Mouse (Mus musculus) ZHBTc4 (cell line): Measurements from ENCODE around the gene Amot.

Experiments
- DNase-seq: peaks from one replicate; pipeline ENCODE4 v3.0.0-alpha.2; 2011; ENCODE audit warnings: low read depth, low spot score

Gene Amot

DNA sequence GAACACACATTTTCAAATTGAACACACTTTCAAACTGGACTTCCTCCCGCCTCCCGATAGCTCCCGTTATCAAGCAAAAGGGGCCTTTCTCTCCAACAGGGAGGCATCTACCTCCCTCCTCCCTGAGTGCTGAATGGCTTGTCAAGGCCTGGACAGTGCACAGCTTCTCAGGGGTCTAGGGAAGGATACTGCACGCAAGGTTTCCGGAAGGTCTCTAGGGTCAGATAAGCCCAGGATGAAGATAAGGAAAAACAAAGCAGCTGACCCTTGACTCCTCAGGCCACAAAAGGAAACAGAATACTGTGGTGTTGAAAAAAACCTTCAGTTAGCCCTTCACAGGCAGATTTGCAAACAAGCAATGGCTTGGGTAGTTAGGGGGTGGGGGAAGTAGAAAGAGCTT is 22.6 kb downstream of the Amot start:
- no peak for DNase-seq

GRCm38 (mm10) chrX:145479942-145480341 is 25.0 kb downstream of the Amot start:
- no peak for DNase-seq

DNA sequence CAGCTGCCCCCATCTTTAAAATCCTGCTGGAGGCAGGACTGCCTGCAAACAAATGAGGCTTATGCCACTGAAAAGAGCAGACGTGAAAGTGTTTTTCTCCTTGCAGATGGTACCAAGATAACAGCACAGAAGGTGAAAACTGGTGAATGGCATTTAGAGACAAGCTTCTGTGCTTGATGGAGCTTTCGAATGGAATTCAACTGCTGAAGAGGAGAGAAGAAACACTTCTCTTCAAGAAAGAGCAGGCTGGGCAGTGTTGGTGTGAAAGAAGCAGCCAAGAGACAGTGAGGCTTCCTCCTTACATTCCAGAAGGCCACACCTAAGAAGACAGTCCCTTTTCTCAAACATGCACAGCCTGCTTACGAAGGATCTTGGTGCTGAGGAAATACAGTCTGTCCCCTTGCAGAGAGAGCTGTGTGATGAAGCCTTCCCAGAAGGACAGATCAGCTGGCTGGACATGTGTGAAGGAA is 27.2 kb downstream of the Amot start:
- no peak for DNase-seq

GRCm38 (mm10) chrX:145477003-145477724 is 27.8 kb downstream of the Amot start:
- DNase-seq = no peak

- no peak for DNase-seq
Observed at GRCm38 (mm10) chrX:145468264-145468663, 36.7 kb downstream of the Amot start.

DNA sequence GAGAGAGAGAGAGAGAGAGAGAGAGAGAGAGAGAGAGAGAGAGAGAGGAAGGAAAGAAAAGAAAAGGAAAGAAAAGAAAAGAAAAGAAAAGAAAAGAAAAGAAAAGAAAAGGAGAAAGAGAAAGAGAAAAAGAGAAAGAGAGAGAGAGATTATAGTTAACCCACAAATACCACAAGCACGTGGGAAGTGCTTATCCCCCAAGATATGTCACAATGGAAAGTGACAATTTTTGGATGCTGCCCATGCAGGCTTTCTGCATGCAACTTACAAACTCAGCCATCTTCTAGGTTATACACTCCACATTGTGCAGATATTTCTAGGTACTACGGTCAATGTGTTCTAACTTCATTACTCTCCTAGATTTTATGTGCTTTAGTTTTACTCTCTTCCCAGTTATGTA is 41.5 kb downstream of the Amot start:
- no peak for DNase-seq

DNA sequence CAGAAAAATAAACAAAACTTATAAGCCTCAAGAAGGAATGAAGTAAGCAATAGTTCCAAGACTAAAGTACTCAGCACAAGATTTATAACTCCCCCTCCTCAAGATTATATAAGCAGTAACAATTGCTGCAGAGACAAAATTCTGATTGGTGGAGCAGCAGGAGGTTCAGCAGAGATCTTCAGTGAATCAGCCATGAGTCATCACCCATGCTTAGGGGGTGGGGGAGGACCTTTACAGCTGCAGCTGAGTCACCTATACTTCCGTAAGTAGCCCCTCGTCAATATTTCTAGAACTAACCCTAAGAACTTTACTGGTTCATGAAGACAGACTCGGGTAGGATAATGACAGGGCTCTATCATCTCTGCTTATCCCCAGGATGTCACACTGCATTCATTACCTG is 43.6 kb downstream of the Amot start:
- DNase-seq = no peak

DNA sequence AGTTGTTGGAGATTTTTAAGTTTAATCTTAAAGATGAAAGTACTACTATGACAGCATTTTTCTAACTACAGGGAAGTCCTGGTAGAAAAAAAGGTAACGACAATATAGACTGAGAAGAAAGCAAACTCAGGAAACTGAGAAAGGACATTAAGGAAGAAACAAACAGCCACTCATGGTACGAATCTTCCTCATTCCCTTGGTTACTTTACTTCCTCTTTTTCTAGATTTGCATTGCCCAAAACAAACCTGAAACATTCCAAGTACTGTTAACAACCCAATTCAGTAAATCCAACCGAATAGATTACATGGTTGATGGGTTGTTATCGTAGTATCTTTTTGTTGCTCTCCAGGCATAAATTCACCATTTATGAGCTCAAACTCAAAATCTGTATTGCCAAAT is 48.7 kb downstream of the Amot start:
- no peak for DNase-seq

DNA sequence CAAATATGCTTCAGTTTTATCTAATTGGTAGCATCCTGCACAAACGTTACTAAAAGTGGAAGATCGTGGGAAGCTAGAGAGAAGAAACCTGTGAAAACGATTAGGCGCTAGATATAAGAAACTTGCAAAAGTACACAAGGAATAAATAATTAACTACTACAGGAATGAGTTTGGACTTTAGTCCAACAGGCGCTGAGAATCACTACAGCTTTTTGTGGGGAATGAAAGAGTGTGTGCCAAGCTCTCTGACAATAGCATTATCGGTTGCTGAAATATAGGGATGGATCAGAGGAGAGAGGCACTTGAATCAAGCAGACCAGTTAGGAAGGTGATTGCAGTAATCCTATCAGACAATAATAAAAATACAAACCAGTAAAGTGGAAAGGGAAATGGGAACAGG is 49.4 kb downstream of the Amot start:
- no peak for DNase-seq

DNA sequence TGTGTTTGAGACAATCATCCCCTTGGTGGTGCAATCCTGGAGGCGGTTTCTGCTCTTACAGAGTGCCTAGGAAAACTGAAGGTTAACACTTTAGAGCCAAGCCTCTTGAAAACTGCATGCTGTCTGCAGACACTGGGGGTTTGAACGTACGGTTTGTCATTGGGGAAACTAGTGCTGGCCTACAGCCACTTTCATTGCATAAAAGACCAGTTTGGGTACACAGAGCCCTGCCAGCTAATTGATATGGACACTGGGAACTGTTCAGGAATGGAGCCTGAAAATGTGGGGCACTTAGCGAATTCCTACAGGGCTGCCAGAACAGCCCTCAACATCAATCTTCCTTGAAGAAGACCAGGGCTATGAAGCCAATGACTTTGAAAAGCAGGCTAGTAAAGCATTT is 50.2 kb downstream of the Amot start:
- DNase-seq = no peak

DNA sequence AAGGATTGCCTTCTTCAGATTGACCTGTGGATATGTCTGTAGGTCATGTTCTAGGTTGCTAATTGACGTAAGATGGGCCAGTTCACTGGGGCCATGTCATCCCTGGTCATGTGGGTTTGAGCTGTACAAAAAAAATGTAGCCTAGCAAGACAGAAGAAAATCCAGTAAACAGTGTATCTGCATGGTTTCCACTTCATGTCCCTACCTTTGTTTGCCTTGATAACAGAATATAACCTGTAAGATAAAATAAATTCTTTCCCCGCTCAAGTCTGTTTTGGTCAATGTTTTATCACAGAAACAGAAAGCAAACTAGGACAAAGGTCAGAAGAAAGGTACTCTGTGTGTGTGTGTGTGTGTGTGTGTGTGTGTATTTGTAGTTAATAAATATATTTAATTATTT is 63.5 kb downstream of the Amot start:
- DNase-seq = no peak

- DNase-seq = no peak
Observed at GRCm38 (mm10) chrX:145433652-145434051, 71.3 kb downstream of the Amot start.

DNA sequence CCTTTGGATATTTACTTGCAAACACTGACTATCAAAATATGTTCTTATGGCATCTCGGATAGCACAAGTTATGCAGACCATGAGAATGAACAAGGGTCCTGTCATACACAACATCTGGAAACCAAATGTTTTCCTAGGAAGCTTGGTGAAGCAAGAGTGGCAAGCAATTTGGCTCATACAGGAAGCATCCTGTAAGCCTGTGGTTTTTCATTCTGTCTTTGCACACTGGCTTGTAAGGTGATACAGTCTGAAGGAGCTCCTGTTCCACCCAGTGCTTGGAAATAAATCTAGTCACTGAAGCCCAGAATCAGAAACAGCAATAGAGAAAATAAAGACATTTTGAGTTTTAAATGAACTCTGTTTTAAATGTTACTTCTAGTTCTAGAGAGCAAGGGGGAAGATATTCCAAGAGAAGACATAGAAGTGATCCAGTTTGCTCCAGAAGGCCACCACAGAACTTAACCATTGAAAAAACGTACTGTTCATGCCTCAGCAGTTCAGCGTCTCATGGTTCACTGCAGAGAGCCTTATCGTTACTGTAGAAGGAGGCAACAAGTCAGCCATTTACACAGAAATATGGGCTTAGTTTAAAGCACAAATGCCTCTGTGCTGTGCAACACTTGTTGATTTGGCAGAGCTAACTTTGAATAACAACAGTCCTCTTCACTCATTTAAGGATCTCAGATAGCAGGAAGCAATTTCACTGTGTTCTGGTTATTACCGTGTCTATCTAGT is 74.0 kb downstream of the Amot start:
- DNase-seq = no peak

GRCm38 (mm10) chrX:145428811-145429210 is 76.2 kb downstream of the Amot start:
- DNase-seq = no peak

DNA sequence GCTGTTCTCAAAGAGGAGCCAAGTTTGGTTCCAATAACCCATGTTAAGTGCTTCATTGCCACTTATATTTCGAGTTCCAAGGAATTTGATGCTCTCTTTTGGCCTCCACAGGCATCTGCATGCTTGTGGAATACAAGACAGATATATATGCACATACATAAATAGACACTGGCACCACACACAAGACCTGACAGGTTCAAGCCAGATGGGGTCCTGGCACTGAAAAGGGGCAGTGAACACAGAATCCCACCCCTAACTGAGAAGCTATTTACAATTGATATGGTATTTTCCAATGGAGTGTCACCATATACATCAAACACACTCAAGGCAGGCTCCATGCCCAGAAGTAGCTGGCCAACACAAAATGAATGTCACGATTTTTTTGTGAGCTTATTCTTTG is 81.0 kb downstream of the Amot start:
- DNase-seq = no peak

GRCm38 (mm10) chrX:145414319-145414718 is 90.7 kb downstream of the Amot start:
- DNase-seq = no peak

DNA sequence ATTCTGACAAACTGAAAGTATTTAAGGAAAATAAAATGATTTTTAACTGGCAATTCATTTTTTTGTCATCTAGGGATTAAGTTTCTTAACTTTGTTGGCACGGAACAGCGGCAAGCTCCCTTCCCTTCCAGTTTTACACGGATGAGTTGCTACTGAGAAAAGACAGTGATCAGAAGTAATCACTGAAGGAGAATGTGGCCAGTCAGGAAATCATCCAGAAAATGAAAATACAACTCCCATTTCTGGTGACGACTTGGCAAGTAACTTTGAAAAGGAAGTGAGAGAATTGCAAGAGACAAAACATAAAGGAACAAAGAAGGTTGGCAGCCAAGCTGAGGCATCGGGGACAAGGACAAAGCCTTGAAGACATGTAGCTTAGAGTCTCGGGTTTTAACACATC is 93.6 kb downstream of the Amot start:
- no peak for DNase-seq

- DNase-seq = no peak
Observed at GRCm38 (mm10) chrX:145406052-145406451, 98.9 kb downstream of the Amot start.

GRCm38 (mm10) chrX:145401926-145402325 is 103.1 kb downstream of the Amot start:
- DNase-seq = no peak

- DNase-seq = peak; percentile 5
Observed at GRCm38 (mm10) chrX:145399236-145399635, 105.7 kb downstream of the Amot start.
